Mouse (Mus musculus) C2C12 (cell line): Measurements from ENCODE around the gene Gm20388.

Experiments used
- CEBPB ChIP-seq: IDR thresholded peaks from one replicate; pipeline ENCODE4 v1.6.1; 2011; ENCODE audit warnings: low read depth, mild to moderate bottlenecking, control low read depth, moderate library complexity
- CTCF ChIP-seq: IDR thresholded peaks from one replicate; pipeline ENCODE4 v1.5.1; 2011; ENCODE audit not compliant: control insufficient read depth, insufficient read depth, insufficient read length
- MAX ChIP-seq: IDR thresholded peaks from one replicate; pipeline ENCODE4 v1.6.1; 2011; ENCODE audit warnings: mild to moderate bottlenecking, control low read depth
- MYOD1 ChIP-seq: IDR thresholded peaks from one replicate; pipeline ENCODE4 v1.6.1; 2011; ENCODE audit warnings: low read depth; ENCODE audit not compliant: control insufficient read depth, insufficient read length
- MYOG ChIP-seq: IDR thresholded peaks from one replicate; pipeline ENCODE4 v1.6.1; 2011; ENCODE audit not compliant: control insufficient read depth, insufficient read length; ENCODE audit errors: extremely low read depth
- USF1 ChIP-seq: IDR thresholded peaks from one replicate; pipeline ENCODE4 v1.6.1; 2011; ENCODE audit warnings: low read depth, mild to moderate bottlenecking, control low read depth, moderate library complexity

GRCm38 (mm10) chr8:120421638-120422037, 511.0 kb downstream of the Gm20388 start:
- TF ChIP-seq CTCF, result no peak
- no peak for TF ChIP-seq MAX
- no peak for TF ChIP-seq CEBPB
- no peak for TF ChIP-seq USF1
- no peak for TF ChIP-seq MYOD1
- no peak for TF ChIP-seq MYOG
